Mouse (Mus musculus) liver, adult 2 months (tissue): ENCODE measurements at regions not wholly inside any gene's neighbourhood (a gene's known extent, or its start where the extent isn't known, plus 50 kb on each side); places are given as distances from the start of the nearest gene placed in this dataset.

Experiments
- CTCF ChIP-seq: fragments of 200-500 bp; IDR thresholded peaks from 2 replicates; pipeline ENCODE4 v1.5.1; 2011; ENCODE audit warnings: low read depth, low read length, control low read depth
- POLR2A ChIP-seq: fragments of 200-500 bp; IDR thresholded peaks from 2 replicates; pipeline ENCODE4 v1.6.1; 2011; ENCODE audit warnings: low read length, control low read depth; ENCODE audit not compliant: insufficient read depth; ENCODE audit errors: extremely low read depth

GRCm38 (mm10) chr11:18581078-18581800 lies 437.5 kb downstream of the Meis1 start:
- TF ChIP-seq POLR2A (no peak), CTCF (no peak)
